Mouse (Mus musculus): ENCODE data around the gene Serpina3f. TPM values are rescaled to one million over a fixed set of nuclear protein-coding genes. Genes with fewer than 3 reads are reported as not detected.
"Not testable (repeated sequence)": the region's sequence is repeated elsewhere in the genome, so short reads cannot be mapped to it uniquely, and the experiment has no call there.

Serpina3f gene
- total and polyA plus RNA-seq, 3 experiments, result 0.35 to 0.51 TPM; not detected in 1

DNA sequence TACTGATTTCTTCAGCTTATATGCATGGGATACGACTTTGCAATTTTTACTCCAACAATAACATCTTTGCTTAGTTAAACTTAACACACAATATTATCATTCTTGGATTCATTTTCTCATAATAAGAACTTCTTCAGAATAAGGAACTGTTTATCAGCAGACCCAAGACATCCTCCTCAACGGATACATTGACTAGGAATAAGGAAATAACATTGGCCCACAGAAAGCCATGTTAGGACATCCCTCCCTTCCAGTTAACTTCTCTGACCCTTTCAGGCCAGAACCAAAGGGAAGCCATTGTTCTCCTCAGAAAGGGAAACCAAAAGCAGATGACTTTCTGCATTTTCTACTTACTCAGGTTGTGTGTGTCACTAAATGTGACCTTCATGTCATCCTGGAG is 16.4 kb downstream of the Serpina3f start:
- H3K27ac ChIP-seq (ENCODE audit: insufficient read depth, low read depth), result no peak overlapping the region
- TF ChIP-seq KAT2A (IDR thresholded peaks at IDR 0.05; ENCODE audit: insufficient replicate concordance, low read length), result no peak
- peaks cover 15 to 49% of the 10 kb centered on the region in 2 experiments for H3K4me1 ChIP-seq (ENCODE audit: control insufficient read depth in 1 of 2, insufficient read depth in 2 of 2)
- H3K9me3 ChIP-seq (replicated peaks; ENCODE audit: low read length), result peaks cover 2% of the 10 kb centered on the region
- no peaks in the 10 kb centered on the region for H3K79me2 ChIP-seq (replicated peaks; ENCODE audit: control insufficient read depth, extremely low read depth, insufficient read depth, poor library complexity, severe bottlenecking)
- no peak overlapping the region for H3K4me3 ChIP-seq (replicated peaks in 1 of 3; ENCODE audit: low read depth in 2 of 3, low read length in 2 of 3, poor library complexity in 1 of 3)
- H3K9ac ChIP-seq (ENCODE audit: insufficient read depth, low read depth), result no peak overlapping the region
- DNase-seq (ENCODE audit: extremely low read depth), result no peak
- dilution Hi-C loops (cut with MboI; ENCODE audit: extremely low pct_ligation_motif_present, extremely low pct_unique_long_range_greater_than_20kb, low sequenced_read_pairs), result no loop called here
- no peaks in the 10 kb centered on the region for H3K36me3 ChIP-seq (replicated peaks in 1 of 2; ENCODE audit: control insufficient read depth in 1 of 2, insufficient read depth in 1 of 2, low read length in 1 of 2)
- no peaks in the 10 kb centered on the region for H3K27me3 ChIP-seq (replicated peaks)
- in situ Hi-C loops (cut with MboI; ENCODE audit: low pct_ligation_motif_present, low pct_unique_long_range_greater_than_20kb, low sequenced_read_pairs), result no loop called here
- H3K4me2 ChIP-seq (ENCODE audit: insufficient read depth, low read depth, poor library complexity, severe bottlenecking), result no peak overlapping the region

DNA sequence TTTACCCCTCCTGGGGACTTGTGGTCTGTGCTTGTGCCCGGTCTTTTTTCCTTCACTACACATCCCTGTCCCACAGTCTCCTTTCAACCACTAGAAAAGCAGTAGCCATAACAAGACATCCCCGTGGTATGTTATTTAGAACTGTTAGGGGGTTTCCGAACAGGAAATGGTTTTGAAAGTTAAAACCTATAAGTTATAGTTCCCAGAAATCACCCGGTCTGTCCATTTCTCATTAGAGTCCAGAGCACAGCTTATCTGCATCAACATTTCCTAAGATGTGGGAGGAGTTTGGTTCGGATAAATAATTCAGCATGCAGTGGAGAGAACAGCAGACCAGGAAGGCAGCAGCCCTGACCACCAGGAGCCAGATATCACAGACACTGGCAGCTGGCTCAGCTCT is 21.6 kb downstream of the Serpina3f start, which contains the start of gene Serpina3g:
Gene Serpina3g (plus strand): TSS at position 331 of the 400 bp plus-strand sequence.
- dilution Hi-C loops (cut with MboI; ENCODE audit: extremely low pct_ligation_motif_present, extremely low pct_unique_long_range_greater_than_20kb, low sequenced_read_pairs), result no loop called here
- Histone ChIP-seq H3K9ac (ENCODE audit: insufficient read depth, low read depth) (no peak within 1 kb of the TSS), H3K27me3 (replicated peaks) (no peaks in the 10 kb centered on the region), H3K9me3 (replicated peaks; ENCODE audit: low read length) (peaks cover 2% of the 10 kb centered on the region), H3K4me2 (ENCODE audit: insufficient read depth, low read depth, poor library complexity, severe bottlenecking) (peak within 1 kb of the TSS; percentile 23; the same call in 1 of the 2 replicates), H3K4me1 (ENCODE audit: control insufficient read depth in 1 of 2, insufficient read depth in 2 of 2) (peaks cover 15 to 50% of the 10 kb centered on the region in 2 experiments), H3K27ac (ENCODE audit: insufficient read depth, low read depth) (no peak within 1 kb of the TSS), H3K79me2 (replicated peaks; ENCODE audit: control insufficient read depth, extremely low read depth, insufficient read depth, poor library complexity, severe bottlenecking) (no peaks in the 10 kb centered on the region), H3K36me3 (replicated peaks in 1 of 2; ENCODE audit: control insufficient read depth in 1 of 2, insufficient read depth in 1 of 2, low read length in 1 of 2) (peaks cover 0 to 2% of the 10 kb centered on the region in 2 experiments), H3K4me3 (replicated peaks in 1 of 3; ENCODE audit: low read depth in 2 of 3, low read length in 2 of 3, poor library complexity in 1 of 3) (no peak within 1 kb of the TSS)
- no peak for TF ChIP-seq KAT2A (IDR thresholded peaks at IDR 0.05; ENCODE audit: insufficient replicate concordance, low read length)
- TF ChIP-seq EP300 (IDR thresholded peaks at IDR 0.05; ENCODE audit: low read length), result peak; percentile 48; the same call in 1 of the 2 replicates
- in situ Hi-C loops (cut with MboI; ENCODE audit: low pct_ligation_motif_present, low pct_unique_long_range_greater_than_20kb, low sequenced_read_pairs), result no loop called here
- peak; percentile 33 for DNase-seq (ENCODE audit: extremely low read depth)

DNA sequence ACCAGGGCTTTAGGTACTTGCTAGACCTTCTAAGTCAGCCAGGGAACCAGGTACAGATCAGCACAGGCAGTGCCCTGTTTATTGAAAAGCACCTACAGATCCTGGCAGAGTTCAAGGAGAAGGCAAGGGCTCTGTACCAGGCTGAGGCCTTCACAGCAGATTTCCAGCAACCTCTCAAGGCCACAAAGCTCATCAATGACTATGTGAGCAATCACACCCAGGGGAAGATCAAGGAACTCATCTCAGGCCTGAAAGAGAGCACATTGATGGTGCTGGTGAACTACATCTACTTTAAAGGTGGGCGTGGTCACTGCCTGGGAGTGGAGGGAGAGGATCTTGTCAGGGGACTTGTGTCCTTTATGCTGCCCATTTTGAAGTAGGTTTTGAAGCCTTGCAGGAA is 23.7 kb downstream of the Serpina3f start:
- peaks cover 13 to 45% of the 10 kb centered on the region in 2 experiments; a peak in 3 of 4 replicates for H3K4me1 ChIP-seq (ENCODE audit: control insufficient read depth in 1 of 2, insufficient read depth in 2 of 2)
- H3K9me3 ChIP-seq (replicated peaks; ENCODE audit: low read length); H3K4me2 ChIP-seq (ENCODE audit: insufficient read depth, low read depth, poor library complexity, severe bottlenecking); H3K36me3 ChIP-seq (replicated peaks in 1 of 2; ENCODE audit: control insufficient read depth in 1 of 2, insufficient read depth in 1 of 2, low read length in 1 of 2); DNase-seq (ENCODE audit: extremely low read depth); H3K9ac ChIP-seq (ENCODE audit: insufficient read depth, low read depth); H3K4me3 ChIP-seq (replicated peaks in 1 of 3; ENCODE audit: low read depth in 2 of 3, low read length in 2 of 3, poor library complexity in 1 of 3); H3K27ac ChIP-seq (ENCODE audit: insufficient read depth, low read depth); H3K79me2 ChIP-seq (replicated peaks; ENCODE audit: control insufficient read depth, extremely low read depth, insufficient read depth, poor library complexity, severe bottlenecking); H3K27me3 ChIP-seq (replicated peaks); in situ Hi-C loops (cut with MboI; ENCODE audit: low pct_ligation_motif_present, low pct_unique_long_range_greater_than_20kb, low sequenced_read_pairs); dilution Hi-C loops (cut with MboI; ENCODE audit: extremely low pct_ligation_motif_present, extremely low pct_unique_long_range_greater_than_20kb, low sequenced_read_pairs): not testable (repeated sequence)

DNA sequence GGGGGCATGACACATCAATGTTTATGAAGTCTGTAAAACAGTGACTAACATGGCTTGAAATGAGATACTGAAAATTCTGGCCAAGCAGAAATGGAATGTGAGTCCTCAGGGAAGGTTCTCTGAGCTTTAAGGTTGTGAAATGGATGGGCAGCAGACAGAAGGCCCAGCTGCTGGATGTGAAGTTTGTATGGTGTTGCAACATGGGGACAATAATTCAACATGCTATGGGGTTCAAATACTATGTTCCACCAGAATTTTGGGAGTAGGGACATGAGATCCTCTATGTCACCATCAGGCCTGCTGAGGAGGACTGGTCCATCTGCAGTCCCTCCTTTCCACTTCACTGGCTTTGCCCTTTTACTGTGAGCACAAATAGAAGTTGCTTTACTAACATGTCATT is 29.0 kb downstream of the Serpina3f start:
- no peak overlapping the region for H3K27ac ChIP-seq (ENCODE audit: insufficient read depth, low read depth)
- in situ Hi-C loops (cut with MboI; ENCODE audit: low pct_ligation_motif_present, low pct_unique_long_range_greater_than_20kb, low sequenced_read_pairs) (loop anchor here (10.0 kb wide), 1 partner anchor 171 kb away; no protein-coding TSS in a partner anchor), dilution Hi-C loops (cut with MboI; ENCODE audit: extremely low pct_ligation_motif_present, extremely low pct_unique_long_range_greater_than_20kb, low sequenced_read_pairs) (no loop called here)
- H3K4me3 ChIP-seq (replicated peaks in 1 of 3; ENCODE audit: low read depth in 2 of 3, low read length in 2 of 3, poor library complexity in 1 of 3), result no peak overlapping the region
- peaks cover 3 to 32% of the 10 kb centered on the region in 2 experiments; a peak in 3 of 4 replicates for H3K4me1 ChIP-seq (ENCODE audit: control insufficient read depth in 1 of 2, insufficient read depth in 2 of 2)
- H3K79me2 ChIP-seq (replicated peaks; ENCODE audit: control insufficient read depth, extremely low read depth, insufficient read depth, poor library complexity, severe bottlenecking), result no peaks in the 10 kb centered on the region
- peaks cover 0 to 4% of the 10 kb centered on the region in 2 experiments for H3K36me3 ChIP-seq (replicated peaks in 1 of 2; ENCODE audit: control insufficient read depth in 1 of 2, insufficient read depth in 1 of 2, low read length in 1 of 2)
- H3K27me3 ChIP-seq (replicated peaks), result no peaks in the 10 kb centered on the region
- H3K9ac ChIP-seq (ENCODE audit: insufficient read depth, low read depth), result no peak overlapping the region
- no peak overlapping the region for H3K4me2 ChIP-seq (ENCODE audit: insufficient read depth, low read depth, poor library complexity, severe bottlenecking)
- no peaks in the 10 kb centered on the region for H3K9me3 ChIP-seq (replicated peaks; ENCODE audit: low read length)
- no peak for TF ChIP-seq MYC (IDR thresholded peaks at IDR 0.05; ENCODE audit: low read depth, low read length)
- no peak for TF ChIP-seq JUND (conservative IDR thresholded peaks at IDR 0.05; ENCODE audit: low read depth, low read length)
- no peak for TF ChIP-seq NRF1 (IDR thresholded peaks at IDR 0.05; ENCODE audit: low read depth, low read length)
- no peak for TF ChIP-seq SMC3 (IDR thresholded peaks at IDR 0.05; ENCODE audit: low read depth, low read length)
- no peak for DNase-seq (ENCODE audit: extremely low read depth)

All from CH12.LX (cell line).